Mouse (Mus musculus): Measurements from ENCODE around the gene Cpne1.

- no peak for TF ChIP-seq GATA1 (IDR thresholded peaks at IDR 0.05; ENCODE audit: borderline replicate concordance, low read length)
- TF ChIP-seq FLI1 (IDR thresholded peaks at IDR 0.05; ENCODE audit: low read length), result no peak
Observed at GRCm38 (mm10) chr2:156134161-156134560, 22.4 kb upstream of the Cpne1 start.

All from megakaryocyte, embryonic 14.5 days (primary cell).